Mouse (Mus musculus) kidney, postnatal 4 days (tissue): ENCODE results near the gene Rpap3.

ENCODE experiments used
- DNase-seq, 2 experiments: peaks; one replicate each; pipeline ENCODE4 v3.0.0; 2021; ENCODE audit warnings: mixed read lengths in 2 of 2

Gene Rpap3

GRCm38 (mm10) chr15:97705211-97706050 lies at the start of gene Rpap3:
Gene Rpap3 (minus strand): TSS chr15:97705825.
- peak; percentile 91 to 94 for DNase-seq

GRCm38 (mm10) chr15:97755361-97755760 lies 49.7 kb upstream of the Rpap3 start:
- DNase-seq, result no peak

GRCm38 (mm10) chr15:97754476-97754875 lies 48.9 kb upstream of the Rpap3 start:
- DNase-seq, result no peak

GRCm38 (mm10) chr15:97752491-97752890 lies 46.9 kb upstream of the Rpap3 start:
- peak in 1 of 2 experiments; percentile 42 for DNase-seq

- DNase-seq, result peak in 1 of 2 experiments; percentile 57
Measured at GRCm38 (mm10) chr15:97751676-97752075, 46.1 kb upstream of the Rpap3 start.

- DNase-seq, result peak; percentile 80 to 88
Measured at GRCm38 (mm10) chr15:97750697-97751096, 45.1 kb upstream of the Rpap3 start.

- no peak for DNase-seq
Measured at GRCm38 (mm10) chr15:97749841-97750240, 44.2 kb upstream of the Rpap3 start.

GRCm38 (mm10) chr15:97749397-97749796 lies 43.8 kb upstream of the Rpap3 start:
- DNase-seq, result no peak

GRCm38 (mm10) chr15:97748964-97749363 lies 43.3 kb upstream of the Rpap3 start:
- no peak for DNase-seq

- DNase-seq, result no peak
Measured at GRCm38 (mm10) chr15:97748309-97748708, 42.7 kb upstream of the Rpap3 start.

GRCm38 (mm10) chr15:97747486-97747885 lies 41.9 kb upstream of the Rpap3 start:
- no peak for DNase-seq

GRCm38 (mm10) chr15:97746748-97747147 lies 41.1 kb upstream of the Rpap3 start:
- DNase-seq, result no peak

GRCm38 (mm10) chr15:97746278-97746677 lies 40.7 kb upstream of the Rpap3 start:
- DNase-seq, result no peak

- DNase-seq, result peak; percentile 37 to 52
Measured at GRCm38 (mm10) chr15:97745331-97745730, 39.7 kb upstream of the Rpap3 start.

GRCm38 (mm10) chr15:97744930-97745329 lies 39.3 kb upstream of the Rpap3 start:
- DNase-seq, result peak in 1 of 2 experiments; percentile 23

GRCm38 (mm10) chr15:97743961-97744525 lies 38.4 kb upstream of the Rpap3 start:
- no peak for DNase-seq

- no peak for DNase-seq
Measured at GRCm38 (mm10) chr15:97743210-97743609, 37.6 kb upstream of the Rpap3 start.

- no peak for DNase-seq
Measured at GRCm38 (mm10) chr15:97742600-97742999, 37.0 kb upstream of the Rpap3 start.

- DNase-seq, result no peak
Measured at GRCm38 (mm10) chr15:97742074-97742473, 36.4 kb upstream of the Rpap3 start.

- no peak for DNase-seq
Measured at GRCm38 (mm10) chr15:97741662-97742061, 36.0 kb upstream of the Rpap3 start.

- DNase-seq, result no peak
Measured at GRCm38 (mm10) chr15:97740283-97740732, 34.7 kb upstream of the Rpap3 start.

GRCm38 (mm10) chr15:97738923-97739322 lies 33.3 kb upstream of the Rpap3 start:
- no peak for DNase-seq

- DNase-seq, result no peak
Measured at GRCm38 (mm10) chr15:97731988-97732387, 26.4 kb upstream of the Rpap3 start.

GRCm38 (mm10) chr15:97731111-97731510 lies 25.5 kb upstream of the Rpap3 start, which contains the start of gene Endou:
Gene Endou (minus strand): TSS chr15:97731339.
- no peak for DNase-seq
